In the genomic region with DNA sequence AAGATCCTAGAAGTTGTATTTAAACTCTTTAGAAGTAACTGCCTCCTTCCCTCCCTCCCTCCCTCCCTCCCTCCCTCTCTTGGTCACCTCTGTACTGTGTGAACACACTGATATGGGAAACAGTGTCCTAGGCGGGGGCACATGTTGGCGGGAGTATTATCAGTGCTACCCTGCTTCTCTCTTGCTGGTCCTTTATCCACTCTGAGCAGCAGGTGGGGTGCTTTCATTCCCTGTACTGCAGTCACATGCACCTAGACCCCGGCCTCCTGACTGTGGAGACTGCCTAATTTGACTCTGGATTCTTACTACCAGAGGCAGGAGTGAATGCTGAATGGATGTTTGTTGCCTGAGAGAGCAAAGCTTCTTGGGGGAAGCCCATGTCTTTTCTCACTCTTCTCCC, we compare ENCODE assay signal across 15 mouse cellular contexts. TPM values are rescaled to one million over a fixed set of nuclear protein-coding genes. Genes with fewer than 3 reads are reported as not detected.
DNase-seq lines count a peak whose midpoint lies in the region; ATAC-seq and TF ChIP-seq lines count a peak whose summit lies in the region.
"Had no signal": no experiment of that assay in that cellular context is flagged by ENCODE, and none has a peak within 500 bp of the region (broad histone marks: within the 10 kb centered on the region; RNA-seq: fewer than 3 reads in every experiment).

No protein-coding gene starts in this region.

- H3K36me3 ChIP-seq in kidney, postnatal 0 days (ENCODE audit: insufficient read depth, low read length): no peaks in the 10 kb centered on the region
- no peaks in the 10 kb centered on the region for H3K36me3 ChIP-seq in embryonic facial prominence, embryonic 10.5 days (replicated peaks)
- H3K36me3 ChIP-seq in liver, embryonic 15.5 days (replicated peaks): peaks cover 24% of the 10 kb centered on the region
- H3K36me3 ChIP-seq: embryonic facial prominence, embryonic 15.5 days; midbrain, embryonic 12.5 days had no signal

- H3K4me1 ChIP-seq in kidney, postnatal 0 days (replicated peaks; ENCODE audit: insufficient read depth, low read length): no peaks in the 10 kb centered on the region; the same call in 1 of the 2 replicates
- peaks cover 14% of the 10 kb centered on the region for H3K4me1 ChIP-seq in embryonic facial prominence, embryonic 10.5 days
- peaks cover 72% of the 10 kb centered on the region for H3K4me1 ChIP-seq in liver, embryonic 15.5 days (replicated peaks)

- no peak overlapping the region for H3K27ac ChIP-seq in kidney, postnatal 0 days
- H3K27ac ChIP-seq in embryonic facial prominence, embryonic 10.5 days (replicated peaks): peak overlapping the region; percentile 54; the same call in 1 of the 2 replicates
- peak overlapping the region; percentile 96 for H3K27ac ChIP-seq in liver, embryonic 15.5 days (replicated peaks)
- H3K27ac ChIP-seq: embryonic facial prominence, embryonic 15.5 days had no signal

- no peak overlapping the region for H3K4me2 ChIP-seq in kidney, postnatal 0 days (ENCODE audit: low read length)
- peak overlapping the region; percentile 86 for H3K4me2 ChIP-seq in liver, embryonic 15.5 days
- H3K4me2 ChIP-seq: embryonic facial prominence, embryonic 15.5 days; midbrain, embryonic 12.5 days had no signal

- TF ChIP-seq CTCF in kidney, postnatal 0 days (IDR thresholded peaks at IDR 0.05; ENCODE audit: low read depth): 0 out of 2 replicates have a peak, but pooled peaks have one; percentile 12

- 59% methylated on average over 3 of the region's 3 CpGs for WGBS in kidney, postnatal 0 days
- WGBS in embryonic facial prominence, embryonic 10.5 days: 33% methylated on average over 3 of the region's 3 CpGs
- WGBS in liver, embryonic 15.5 days (ENCODE audit: insufficient replicate concordance): 6% methylated on average over 3 of the region's 3 CpGs

- no peaks in the 10 kb centered on the region for H3K27me3 ChIP-seq in kidney, postnatal 0 days (ENCODE audit: insufficient read depth, low read length)
- H3K27me3 ChIP-seq in embryonic facial prominence, embryonic 10.5 days (replicated peaks; ENCODE audit: low read depth, poor library complexity, severe bottlenecking): peaks cover 48% of the 10 kb centered on the region
- H3K27me3 ChIP-seq in liver, embryonic 15.5 days: peaks cover 8% of the 10 kb centered on the region

- no peak for ATAC-seq in kidney, postnatal 0 days (replicated peaks; ENCODE audit: low FRiP score, low read depth)
- ATAC-seq in liver, embryonic 15.5 days (ENCODE audit: insufficient read depth): peak; percentile 78
- ATAC-seq: CD4-positive, CD25-positive, alpha-beta regulatory T cell, adult 4 months; inflammation-experienced regulatory T-cells, adult 6 months; lung, postnatal 0 days; Patski had no signal

- no peaks in the 10 kb centered on the region for H3K9me3 ChIP-seq in kidney, postnatal 0 days (replicated peaks; ENCODE audit: low read length)
- H3K9me3 ChIP-seq in embryonic facial prominence, embryonic 10.5 days: no peaks in the 10 kb centered on the region
- H3K9me3 ChIP-seq in liver, embryonic 15.5 days (replicated peaks): no peaks in the 10 kb centered on the region
- H3K9me3 ChIP-seq: embryonic facial prominence, embryonic 15.5 days; midbrain, embryonic 12.5 days had no signal

- H3K9ac ChIP-seq in kidney, postnatal 0 days (ENCODE audit: low read depth, low read length): no peak overlapping the region
- H3K9ac ChIP-seq in liver, embryonic 15.5 days: peak overlapping the region; percentile 100
- H3K9ac ChIP-seq: embryonic facial prominence, embryonic 15.5 days; midbrain, embryonic 12.5 days had no signal

- no peak overlapping the region for H3K4me3 ChIP-seq in kidney, postnatal 0 days (replicated peaks; ENCODE audit: low read depth, low read length)
- H3K4me3 ChIP-seq in embryonic facial prominence, embryonic 10.5 days: no peak overlapping the region
- H3K4me3 ChIP-seq in liver, embryonic 15.5 days (replicated peaks): peak overlapping the region; percentile 96
- H3K4me3 ChIP-seq: embryonic facial prominence, embryonic 15.5 days; midbrain, embryonic 12.5 days had no signal

- no peak for DNase-seq in kidney, postnatal 0 days (ENCODE audit: low spot score)
- no peak for DNase-seq in kidney, postnatal 10 days
- no peak for DNase-seq in embryonic facial prominence, embryonic 10.5 days (ENCODE audit: low spot score)
- peak; percentile 36 for DNase-seq in yolk sac, embryonic 10.5 days (ENCODE audit: low spot score)
- no peak for DNase-seq in lung, adult 18-20 months
- no peak for DNase-seq in urinary bladder, postnatal 14 days (ENCODE audit: low spot score)
- DNase-seq: cerebellum, postnatal 25 days; right cerebral cortex, postnatal 4 days had no signal

RNA-seq across cellular contexts. Expression of a gene that starts 3.5 kb away (rescaled TPM):
- 24.9 and 25.2 TPM in 2 replicates for polyA plus RNA-seq in kidney, postnatal 0 days (2015; fragmentation: Nextera tagmentation; extraction: Ambion mirVana)
- 6.0 and 7.4 TPM in 2 replicates for polyA plus RNA-seq in embryonic facial prominence, embryonic 10.5 days (2016; fragmentation: Nextera tagmentation; extraction: Ambion mirVana)
- polyA plus RNA-seq in liver, embryonic 15.5 days (2015; fragmentation: Nextera tagmentation; extraction: Ambion mirVana): 184 and 205 TPM in 2 replicates

RNA-seq across cellular contexts. Expression of a gene that starts 37.8 kb away (rescaled TPM):
- 26.4 and 27.5 TPM in 2 replicates for polyA plus RNA-seq in kidney, postnatal 0 days (2015; fragmentation: Nextera tagmentation; extraction: Ambion mirVana)
- 56.8 and 60.9 TPM in 2 replicates for polyA plus RNA-seq in embryonic facial prominence, embryonic 10.5 days (2016; fragmentation: Nextera tagmentation; extraction: Ambion mirVana)
- 3.2 and 3.6 TPM in 2 replicates for polyA plus RNA-seq in liver, embryonic 15.5 days (2015; fragmentation: Nextera tagmentation; extraction: Ambion mirVana)
- polyA plus RNA-seq: inflammation-experienced regulatory T-cells, adult 6 months had no signal
